Mouse (Mus musculus): ENCODE measurements at regions not wholly inside any gene's neighbourhood (a gene's known extent, or its start where the extent isn't known, plus 50 kb on each side); places are given as distances from the start of the nearest gene placed in this dataset.
"Not testable (repeated sequence)": the region's sequence is repeated elsewhere in the genome, so short reads cannot be mapped to it uniquely, and the experiment has no call there.

DNA sequence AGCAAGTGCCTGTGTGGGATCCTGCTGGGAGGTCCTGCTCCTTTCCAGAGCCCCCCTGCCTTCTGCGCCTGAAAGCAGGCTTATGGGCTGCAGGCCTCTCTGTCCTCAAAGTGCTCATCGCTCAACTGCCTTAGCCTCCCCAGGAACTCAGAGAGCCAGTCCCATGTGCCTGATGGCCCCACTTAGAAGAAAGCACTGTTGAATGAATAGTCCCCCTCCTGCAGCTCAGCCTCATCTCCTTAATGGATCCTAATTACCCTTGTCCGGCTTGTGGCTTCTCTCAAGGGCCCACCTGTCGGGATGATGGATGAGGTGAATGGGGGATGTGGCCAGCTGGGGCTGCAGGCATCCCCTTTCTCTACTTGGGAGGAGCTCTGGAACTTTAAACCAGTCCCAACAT, 163.1 kb upstream of the 1700012A03Rik start:
- no peaks in the 10 kb centered on the region for H3K27me3 ChIP-seq (replicated peaks; ENCODE audit: low read depth, poor library complexity, severe bottlenecking)
- H3K36me3 ChIP-seq (replicated peaks): no peaks in the 10 kb centered on the region
- no peak overlapping the region for H3K4me3 ChIP-seq
- no peak overlapping the region for H3K27ac ChIP-seq (replicated peaks)
- peak; percentile 41 for DNase-seq (ENCODE audit: low spot score)
- H3K4me1 ChIP-seq: 0 out of 2 replicates have a peak, but pooled peaks cover 8% of the 10 kb centered on the region
- no peaks in the 10 kb centered on the region for H3K9me3 ChIP-seq
- 11% methylated on average over 4 of the region's 4 CpGs for WGBS

DNA sequence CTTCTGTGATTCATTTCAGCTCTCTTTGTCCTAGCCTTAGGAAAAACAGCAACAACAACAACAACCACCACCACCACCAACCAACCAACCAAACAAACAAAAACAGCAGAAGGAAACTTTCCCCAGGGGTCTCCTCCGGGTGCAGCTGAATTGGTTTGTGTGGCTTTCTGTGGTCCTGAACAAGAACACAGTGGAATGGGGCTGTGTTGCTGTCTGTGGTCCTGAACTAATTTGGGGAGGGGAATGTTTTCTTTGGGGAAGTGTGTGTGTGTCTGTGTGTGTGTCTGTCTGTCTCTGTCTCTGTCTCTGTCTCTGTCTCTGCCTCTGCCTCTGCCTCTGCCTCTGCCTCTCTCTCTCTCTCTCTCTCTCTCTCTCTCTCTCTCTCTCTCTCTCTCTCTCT, 164.8 kb upstream of the 1700012A03Rik start:
- peak; percentile 49 for DNase-seq (ENCODE audit: low spot score)
- WGBS: 0% methylated on average over 1 of the region's 1 CpGs
- not testable (repeated sequence) for H3K36me3 ChIP-seq (replicated peaks)

GRCm38 (mm10) chr6:31883726-31884125, 166.3 kb upstream of the 1700012A03Rik start:
- H3K36me3 ChIP-seq (replicated peaks): no peaks in the 10 kb centered on the region
- H3K27me3 ChIP-seq (replicated peaks; ENCODE audit: low read depth, poor library complexity, severe bottlenecking): no peaks in the 10 kb centered on the region
- no peaks in the 10 kb centered on the region for H3K9me3 ChIP-seq
- peak; percentile 71 for DNase-seq (ENCODE audit: low spot score)
- H3K4me3 ChIP-seq: no peak overlapping the region
- 6% methylated on average over 2 of the region's 2 CpGs for WGBS
- H3K27ac ChIP-seq (replicated peaks): no peak overlapping the region
- 0 out of 2 replicates have a peak, but pooled peaks cover 8% of the 10 kb centered on the region for H3K4me1 ChIP-seq

More for the DNA sequence above, 164.8 kb upstream of the 1700012A03Rik start:
- H3K4me1 ChIP-seq; H3K4me3 ChIP-seq; H3K9me3 ChIP-seq; H3K27me3 ChIP-seq (replicated peaks; ENCODE audit: low read depth, poor library complexity, severe bottlenecking); H3K27ac ChIP-seq (replicated peaks): not testable (repeated sequence)

DNA sequence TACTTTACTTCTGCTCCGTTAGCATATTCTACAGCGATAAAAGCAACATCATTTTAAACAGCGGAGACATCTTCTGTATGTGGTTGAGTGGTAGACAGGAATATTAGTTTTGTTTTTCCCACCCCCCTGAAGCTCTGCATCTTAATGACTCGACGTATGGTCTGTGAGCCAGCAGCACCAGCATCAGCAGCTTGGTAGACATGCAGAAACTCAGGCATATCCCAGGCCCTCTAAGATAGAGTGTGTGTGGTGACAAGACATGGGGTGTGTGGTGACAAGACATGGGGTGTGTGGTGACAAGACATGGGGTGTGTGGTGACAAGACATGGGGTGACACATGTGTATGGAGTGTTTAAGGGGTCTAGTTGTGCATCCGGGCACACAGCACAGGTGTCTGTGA, 175.4 kb upstream of the 1700012A03Rik start:
- Histone ChIP-seq H3K9me3 (no peaks in the 10 kb centered on the region), H3K27me3 (replicated peaks; ENCODE audit: low read depth, poor library complexity, severe bottlenecking) (no peaks in the 10 kb centered on the region), H3K36me3 (replicated peaks) (no peaks in the 10 kb centered on the region), H3K4me1 (no peaks in the 10 kb centered on the region), H3K4me3 (no peak overlapping the region), H3K27ac (replicated peaks) (no peak overlapping the region)
- WGBS: 93% methylated on average over 6 of the region's 6 CpGs
- DNase-seq (ENCODE audit: low spot score): no peak

- H3K9me3 ChIP-seq: no peaks in the 10 kb centered on the region
- H3K36me3 ChIP-seq (replicated peaks): no peaks in the 10 kb centered on the region
- 50% methylated on average over 1 of the region's 1 CpGs for WGBS
These were observed 176.1 kb upstream of the 1700012A03Rik start for GRCm38 (mm10) chr6:31873911-31874310.

DNA sequence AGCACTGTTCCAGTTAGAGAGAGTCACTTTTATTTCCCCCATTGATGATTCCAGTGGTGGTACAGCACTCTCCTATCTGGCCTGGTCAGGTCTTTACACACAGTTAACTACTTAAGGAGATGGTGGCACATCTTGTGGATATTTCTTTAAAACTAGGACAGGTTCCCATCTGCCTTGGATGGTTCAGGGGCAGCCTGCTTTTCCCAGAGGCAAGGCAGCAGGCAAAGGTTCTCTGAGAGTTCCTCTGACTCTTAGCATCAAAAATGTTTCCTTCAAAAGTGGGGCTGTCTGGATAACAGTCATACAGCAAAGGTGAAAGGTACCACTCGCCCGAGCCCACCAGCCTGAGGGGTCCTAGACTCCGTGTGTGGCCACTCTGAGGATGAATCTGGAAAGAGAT, 178.3 kb upstream of the 1700012A03Rik start:
- Histone ChIP-seq H3K27me3 (replicated peaks; ENCODE audit: low read depth, poor library complexity, severe bottlenecking) (no peaks in the 10 kb centered on the region), H3K9me3 (no peaks in the 10 kb centered on the region), H3K36me3 (replicated peaks) (no peaks in the 10 kb centered on the region), H3K4me3 (no peak overlapping the region), H3K27ac (replicated peaks) (no peak overlapping the region), H3K4me1 (no peaks in the 10 kb centered on the region)
- WGBS: 90% methylated on average over 3 of the region's 3 CpGs
- no peak for DNase-seq (ENCODE audit: low spot score)

More at GRCm38 (mm10) chr6:31873911-31874310, 176.1 kb upstream of the 1700012A03Rik start:
- H3K4me1 ChIP-seq: no peaks in the 10 kb centered on the region
- no peak overlapping the region for H3K27ac ChIP-seq (replicated peaks)
- H3K27me3 ChIP-seq (replicated peaks; ENCODE audit: low read depth, poor library complexity, severe bottlenecking): no peaks in the 10 kb centered on the region
- DNase-seq (ENCODE audit: low spot score): no peak
- no peak overlapping the region for H3K4me3 ChIP-seq

GRCm38 (mm10) chr6:31861996-31862395, 188.1 kb upstream of the 1700012A03Rik start:
- H3K4me1 ChIP-seq: peaks cover 6% of the 10 kb centered on the region
- H3K9me3 ChIP-seq: no peaks in the 10 kb centered on the region
- 31% methylated on average over 7 of the region's 7 CpGs for WGBS
- H3K36me3 ChIP-seq (replicated peaks): no peaks in the 10 kb centered on the region
- H3K27me3 ChIP-seq (replicated peaks; ENCODE audit: low read depth, poor library complexity, severe bottlenecking): no peaks in the 10 kb centered on the region
- DNase-seq (ENCODE audit: low spot score): no peak
- no peak overlapping the region for H3K27ac ChIP-seq (replicated peaks)
- no peak overlapping the region for H3K4me3 ChIP-seq

- H3K4me1 ChIP-seq: peaks cover 6% of the 10 kb centered on the region
- H3K36me3 ChIP-seq (replicated peaks): no peaks in the 10 kb centered on the region
- 89% methylated on average over 3 of the region's 3 CpGs for WGBS
- no peaks in the 10 kb centered on the region for H3K9me3 ChIP-seq
- DNase-seq (ENCODE audit: low spot score): no peak
- H3K4me3 ChIP-seq: no peak overlapping the region
- no peaks in the 10 kb centered on the region for H3K27me3 ChIP-seq (replicated peaks; ENCODE audit: low read depth, poor library complexity, severe bottlenecking)
- H3K27ac ChIP-seq (replicated peaks): no peak overlapping the region
These were observed 190.4 kb upstream of the 1700012A03Rik start for GRCm38 (mm10) chr6:31859621-31860020.

GRCm38 (mm10) chr6:31854261-31854660, 195.8 kb upstream of the 1700012A03Rik start:
- 96% methylated on average over 16 of the region's 16 CpGs for WGBS
- no peak for DNase-seq (ENCODE audit: low spot score)
- no peak overlapping the region for H3K4me3 ChIP-seq
- no peaks in the 10 kb centered on the region for H3K4me1 ChIP-seq
- no peaks in the 10 kb centered on the region for H3K27me3 ChIP-seq (replicated peaks; ENCODE audit: low read depth, poor library complexity, severe bottlenecking)
- 0 out of 2 replicates have a peak, but pooled peaks cover 2% of the 10 kb centered on the region for H3K9me3 ChIP-seq
- H3K36me3 ChIP-seq (replicated peaks): no peaks in the 10 kb centered on the region
- no peak overlapping the region for H3K27ac ChIP-seq (replicated peaks)

- no peaks in the 10 kb centered on the region for H3K4me1 ChIP-seq
- DNase-seq (ENCODE audit: low spot score): no peak
- WGBS: 85% methylated on average over 9 of the region's 9 CpGs
These were observed 203.7 kb upstream of the 1700012A03Rik start for GRCm38 (mm10) chr6:31846319-31846718.

DNA sequence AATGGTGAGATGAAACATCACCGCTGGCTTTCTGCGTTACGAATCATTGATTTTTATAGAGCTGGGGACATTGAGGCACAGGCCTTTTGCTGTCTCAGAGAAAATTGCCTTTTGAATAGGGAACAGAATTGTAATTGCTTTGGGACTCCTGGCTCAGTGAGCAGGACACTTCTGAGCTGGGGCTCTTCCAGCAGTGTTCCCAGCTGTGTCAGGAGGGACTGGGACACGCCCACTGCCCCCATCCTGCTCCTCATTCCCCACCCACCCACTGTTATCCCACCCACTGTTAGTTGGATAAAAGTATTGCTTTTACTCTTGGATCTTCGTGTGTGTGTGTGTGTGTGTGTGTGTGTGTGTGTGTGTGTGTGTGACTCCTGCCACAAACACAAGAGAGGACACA, 204.4 kb upstream of the 1700012A03Rik start:
- no peak overlapping the region for H3K4me3 ChIP-seq
- no peaks in the 10 kb centered on the region for H3K4me1 ChIP-seq
- H3K9me3 ChIP-seq: no peaks in the 10 kb centered on the region
- H3K36me3 ChIP-seq (replicated peaks): no peaks in the 10 kb centered on the region
- H3K27ac ChIP-seq (replicated peaks): no peak overlapping the region
- DNase-seq (ENCODE audit: low spot score): no peak
- no peaks in the 10 kb centered on the region for H3K27me3 ChIP-seq (replicated peaks; ENCODE audit: low read depth, poor library complexity, severe bottlenecking)
- WGBS: 83% methylated on average over 5 of the region's 5 CpGs

More at GRCm38 (mm10) chr6:31846319-31846718, 203.7 kb upstream of the 1700012A03Rik start:
- no peaks in the 10 kb centered on the region for H3K36me3 ChIP-seq (replicated peaks)
- H3K9me3 ChIP-seq: no peaks in the 10 kb centered on the region
- H3K27ac ChIP-seq (replicated peaks): no peak overlapping the region
- no peaks in the 10 kb centered on the region for H3K27me3 ChIP-seq (replicated peaks; ENCODE audit: low read depth, poor library complexity, severe bottlenecking)
- no peak overlapping the region for H3K4me3 ChIP-seq

- no peaks in the 10 kb centered on the region for H3K4me1 ChIP-seq
- WGBS: 86% methylated on average over 4 of the region's 4 CpGs
- no peaks in the 10 kb centered on the region for H3K27me3 ChIP-seq (replicated peaks; ENCODE audit: low read depth, poor library complexity, severe bottlenecking)
- H3K9me3 ChIP-seq: peaks cover 5% of the 10 kb centered on the region; the same call in 1 of the 2 replicates
- DNase-seq (ENCODE audit: low spot score): no peak
- no peak overlapping the region for H3K4me3 ChIP-seq
- H3K27ac ChIP-seq (replicated peaks): no peak overlapping the region
- H3K36me3 ChIP-seq (replicated peaks): no peaks in the 10 kb centered on the region
These were observed 209.4 kb upstream of the 1700012A03Rik start for GRCm38 (mm10) chr6:31840621-31841020.

DNA sequence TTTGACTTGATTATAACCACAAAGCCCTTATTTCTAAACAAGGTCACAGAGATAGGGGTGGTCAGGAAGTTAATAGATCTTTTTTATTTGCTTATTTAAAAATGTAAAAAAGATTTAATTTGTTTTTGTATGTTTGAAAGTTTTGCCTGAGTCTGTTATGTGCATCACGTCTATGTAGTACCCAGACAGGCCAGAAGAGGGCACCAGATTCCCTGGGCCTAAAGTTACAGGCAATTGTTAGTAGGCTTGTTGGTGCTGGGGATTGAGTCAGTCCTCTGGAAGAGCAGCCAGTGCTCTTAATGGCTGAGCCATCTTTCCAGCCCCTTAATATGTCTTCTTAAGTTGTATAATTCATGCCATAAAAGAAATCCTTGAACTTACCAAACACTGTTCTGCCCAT, 211.5 kb upstream of the 1700012A03Rik start:
- no peaks in the 10 kb centered on the region for H3K27me3 ChIP-seq (replicated peaks; ENCODE audit: low read depth, poor library complexity, severe bottlenecking)
- H3K4me1 ChIP-seq: peaks cover 3% of the 10 kb centered on the region; the same call in 1 of the 2 replicates
- H3K4me3 ChIP-seq: no peak overlapping the region
- WGBS: 61% methylated on average over 1 of the region's 1 CpGs
- H3K36me3 ChIP-seq (replicated peaks): no peaks in the 10 kb centered on the region
- peaks cover 5% of the 10 kb centered on the region; the same call in 1 of the 2 replicates for H3K9me3 ChIP-seq
- H3K27ac ChIP-seq (replicated peaks): no peak overlapping the region
- peak; percentile 12 for DNase-seq (ENCODE audit: low spot score)
